Mouse (Mus musculus): Measurements from ENCODE around the gene Lyzl4. TPM values are rescaled to one million over a fixed set of nuclear protein-coding genes. Genes with fewer than 3 reads are reported as not detected.

Lyzl4 gene
- total RNA-seq (2023), result not detected in 2 replicates

DNA sequence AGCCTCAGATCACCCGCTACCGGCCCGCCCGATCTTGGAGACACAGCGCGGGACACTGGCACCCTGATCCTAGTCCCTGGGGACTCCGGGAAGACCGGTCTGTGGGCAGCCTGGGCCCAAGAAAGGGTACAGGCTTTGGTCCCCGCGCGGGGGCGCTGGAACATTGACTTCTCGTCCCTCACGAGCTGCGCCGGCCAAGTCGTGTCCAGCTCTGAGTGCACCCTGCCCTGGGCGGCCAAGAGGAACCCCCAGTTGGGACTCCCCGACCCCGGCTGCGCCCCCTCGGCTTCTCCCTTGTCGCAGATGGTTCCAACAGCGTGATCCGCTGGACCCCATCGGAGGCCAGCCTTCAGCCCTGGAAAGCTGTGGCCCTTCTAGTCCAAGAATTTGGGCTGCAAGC, at the start of gene Lyzl4:
TSS of gene Lyzl4 (minus strand) at position 96 of the 400 bp plus-strand sequence.

GRCm38 (mm10) chr9:121642401-121643181, 695 bp upstream of the Lyzl4 start, which contains the start of gene Vipr1:
Gene Vipr1, plus strand, starts transcription at chr9:121642716.

Other genes starting within 250 kb of the Lyzl4 start
- not detected in 2 replicates for gene Cck, start 146.4 kb downstream of the Lyzl4 start, total RNA-seq (2023)
- gene Vipr1, start 620 bp upstream of the Lyzl4 start, total RNA-seq (2023), result 0.18 and 1.1 TPM in 2 replicates
- 35.5 and 40.5 TPM in 2 replicates for gene Sec22c, start 63.4 kb upstream of the Lyzl4 start, total RNA-seq (2023)
- gene Ss18l2, start 68.2 kb upstream of the Lyzl4 start, total RNA-seq (2023), result 18.0 and 18.3 TPM in 2 replicates
- gene Nktr, start 77.1 kb upstream of the Lyzl4 start, total RNA-seq (2023), result 270 and 434 TPM in 2 replicates
- 0.41 and 0.75 TPM in 2 replicates for gene Zfp651, start 117.2 kb upstream of the Lyzl4 start, total RNA-seq (2023)
- not detected in 2 replicates for gene Klhl40, start 135.5 kb upstream of the Lyzl4 start, total RNA-seq (2023)
- not detected in 2 replicates for gene Hhatl, start 150.4 kb upstream of the Lyzl4 start, total RNA-seq (2023)
- not detected in 2 replicates for gene Ccdc13, start 197.4 kb upstream of the Lyzl4 start, total RNA-seq (2023)
- 26.3 and 31.1 TPM in 2 replicates for gene Higd1a, start 216.3 kb upstream of the Lyzl4 start, total RNA-seq (2023)

Data from neutrophil, adult 65 days (primary cell).